In the genomic region with DNA sequence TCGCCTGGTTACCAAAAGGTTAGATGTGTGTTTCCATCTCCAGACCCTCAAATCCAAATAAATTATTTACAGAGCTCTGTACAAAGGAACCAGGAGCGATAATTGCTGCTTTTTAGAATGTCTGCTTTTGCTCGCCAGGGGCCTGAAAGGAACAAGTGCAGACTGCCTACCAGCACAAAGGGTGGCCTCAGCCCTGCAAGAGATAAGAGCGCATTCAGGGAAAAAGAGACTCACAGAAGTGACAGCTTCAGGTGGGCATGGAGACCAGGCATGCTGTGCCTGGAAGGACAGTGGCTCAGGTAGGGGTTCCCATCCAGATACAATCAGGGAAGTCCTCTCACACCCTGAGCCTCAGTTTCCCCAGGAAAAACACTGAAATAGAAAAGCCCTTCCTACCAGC, we compare ENCODE assay signal across 18 mouse cellular contexts.
DNase-seq lines count a peak whose midpoint lies in the region; ATAC-seq and TF ChIP-seq lines count a peak whose summit lies in the region.
"Had no signal": no experiment of that assay in that cellular context is flagged by ENCODE, and none has a peak within 500 bp of the region (broad histone marks: within the 10 kb centered on the region; RNA-seq: fewer than 3 reads in every experiment).

No protein-coding gene starts in this region.

- no peak for ATAC-seq in heart, embryonic 15.5 days (replicated peaks; ENCODE audit: insufficient number of reproducible peaks, insufficient read depth, low FRiP score, low read depth)
- ATAC-seq in lung, embryonic 14.5 days (ENCODE audit: insufficient read depth) = peak; percentile 29; the same call in 1 of the 2 replicates
- no peak for ATAC-seq in kidney, embryonic 15.5 days (replicated peaks; ENCODE audit: low FRiP score)
- no peak for ATAC-seq in limb, embryonic 12.5 days (ENCODE audit: insufficient number of reproducible peaks, insufficient read depth, low FRiP score, low TSS enrichment, low read depth)
- ATAC-seq: forebrain, embryonic 14.5 days; inflammation-experienced regulatory T-cells, adult 6 months had no signal

- H3K4me3 ChIP-seq in heart, embryonic 15.5 days = no peak overlapping the region
- H3K4me3 ChIP-seq in lung, embryonic 14.5 days (ENCODE audit: low read depth, low read length) = no peak overlapping the region
- no peak overlapping the region for H3K4me3 ChIP-seq in kidney, embryonic 15.5 days (replicated peaks)
- H3K4me3 ChIP-seq in limb, embryonic 12.5 days (replicated peaks) = no peak overlapping the region
- H3K4me3 ChIP-seq: gastrocnemius, adult 2 months; liver, embryonic 13.5 days; midbrain, embryonic 12.5 days; neural tube, embryonic 15.5 days had no signal

- H3K4me2 ChIP-seq in heart, embryonic 15.5 days = peak overlapping the region; percentile 41
- no peak overlapping the region for H3K4me2 ChIP-seq in lung, embryonic 14.5 days
- H3K4me2 ChIP-seq in kidney, embryonic 15.5 days = no peak overlapping the region
- peak overlapping the region; percentile 4; the same call in 1 of the 2 replicates for H3K4me2 ChIP-seq in limb, embryonic 12.5 days
- H3K4me2 ChIP-seq: liver, embryonic 13.5 days; midbrain, embryonic 12.5 days; neural tube, embryonic 15.5 days had no signal

- no peaks in the 10 kb centered on the region for H3K9me3 ChIP-seq in heart, embryonic 15.5 days (replicated peaks)
- H3K9me3 ChIP-seq in lung, embryonic 14.5 days (ENCODE audit: low read depth, low read length) = no peaks in the 10 kb centered on the region
- H3K9me3 ChIP-seq in kidney, embryonic 15.5 days (replicated peaks) = no peaks in the 10 kb centered on the region
- H3K9me3 ChIP-seq in limb, embryonic 12.5 days = no peaks in the 10 kb centered on the region
- H3K9me3 ChIP-seq: liver, embryonic 13.5 days; midbrain, embryonic 12.5 days; neural tube, embryonic 15.5 days had no signal

- whole genome bisulfite sequencing in heart, embryonic 15.5 days = 33% methylated on average over 4 of the region's 4 CpGs
- 38% methylated on average over 4 of the region's 4 CpGs for WGBS in lung, embryonic 14.5 days
- 54% methylated on average over 4 of the region's 4 CpGs for WGBS in kidney, embryonic 15.5 days
- 35% methylated on average over 4 of the region's 4 CpGs for WGBS in limb, embryonic 12.5 days

- no peaks in the 10 kb centered on the region for H3K27me3 ChIP-seq in heart, embryonic 15.5 days
- H3K27me3 ChIP-seq in lung, embryonic 14.5 days (ENCODE audit: insufficient read depth, low read length) = no peaks in the 10 kb centered on the region
- H3K27me3 ChIP-seq in kidney, embryonic 15.5 days = no peaks in the 10 kb centered on the region
- no peaks in the 10 kb centered on the region for H3K27me3 ChIP-seq in limb, embryonic 12.5 days
- H3K27me3 ChIP-seq: liver, embryonic 13.5 days; midbrain, embryonic 12.5 days; neural tube, embryonic 15.5 days had no signal

- H3K27ac ChIP-seq in heart, embryonic 15.5 days = peak overlapping the region; percentile 26; the same call in 1 of the 2 replicates
- H3K27ac ChIP-seq in lung, embryonic 14.5 days (ENCODE audit: low read depth) = 0 out of 2 replicates have a peak overlapping the region, but pooled peaks have one; percentile 10
- H3K27ac ChIP-seq in kidney, embryonic 15.5 days = 0 out of 2 replicates have a peak overlapping the region, but pooled peaks have one; percentile 30
- H3K27ac ChIP-seq in limb, embryonic 12.5 days = peak overlapping the region; percentile 51; the same call in 1 of the 2 replicates
- H3K27ac ChIP-seq: gastrocnemius, adult 2 months; liver, embryonic 13.5 days; macrophage; midbrain, embryonic 12.5 days; neural tube, embryonic 15.5 days had no signal

- H3K9ac ChIP-seq in heart, embryonic 15.5 days = no peak overlapping the region
- H3K9ac ChIP-seq in lung, embryonic 14.5 days = no peak overlapping the region
- no peak overlapping the region for H3K9ac ChIP-seq in kidney, embryonic 15.5 days
- H3K9ac ChIP-seq in limb, embryonic 12.5 days (replicated peaks) = no peak overlapping the region
- H3K9ac ChIP-seq: liver, embryonic 13.5 days; midbrain, embryonic 12.5 days; neural tube, embryonic 15.5 days had no signal

- H3K36me3 ChIP-seq in heart, embryonic 15.5 days = no peaks in the 10 kb centered on the region
- no peaks in the 10 kb centered on the region for H3K36me3 ChIP-seq in lung, embryonic 14.5 days (ENCODE audit: insufficient read depth)
- H3K36me3 ChIP-seq in kidney, embryonic 15.5 days = no peaks in the 10 kb centered on the region
- no peaks in the 10 kb centered on the region for H3K36me3 ChIP-seq in limb, embryonic 12.5 days
- H3K36me3 ChIP-seq: liver, embryonic 13.5 days; midbrain, embryonic 12.5 days; neural tube, embryonic 15.5 days had no signal

- H3K4me1 ChIP-seq in heart, embryonic 15.5 days (replicated peaks) = peaks cover 12% of the 10 kb centered on the region
- H3K4me1 ChIP-seq in lung, embryonic 14.5 days (ENCODE audit: insufficient read depth) = 0 out of 2 replicates have a peak, but pooled peaks cover 5% of the 10 kb centered on the region
- H3K4me1 ChIP-seq in kidney, embryonic 15.5 days = peaks cover 15% of the 10 kb centered on the region
- peaks cover 31% of the 10 kb centered on the region for H3K4me1 ChIP-seq in limb, embryonic 12.5 days (replicated peaks)
- H3K4me1 ChIP-seq: liver, embryonic 13.5 days had no signal

- TF ChIP-seq CTCF in lung, embryonic 14.5 days (IDR thresholded peaks at IDR 0.05; ENCODE audit: low read depth) = no peak

- DNase-seq in heart, adult 8-10 months (ENCODE audit: low spot score) = no peak
- peak; percentile 8 for DNase-seq in lung, embryonic 14.5 days
- DNase-seq in lung, postnatal 14 days = no peak
- no peak for DNase-seq in Muller cell, postnatal 12 days (ENCODE audit: inconsistent ontology term)
- DNase-seq: cerebellum, adult 9-10 months; gastrocnemius, adult 2 months; layer of hippocampus, adult 9-11 months; liver, embryonic 13.5 days; retina, postnatal 1 day; thymus, postnatal 14 days had no signal

Comparison
In these comparisons a context has a peak if more than half of its experiments do, and no peak if none do; other contexts are left out.
1. H3K4me2 ChIP-seq: peak in heart, embryonic 15.5 days (single experiment) and limb, embryonic 12.5 days (single experiment); none in lung, embryonic 14.5 days (single experiment) and kidney, embryonic 15.5 days (single experiment).
2. Peak in every context shown above with its lines, with median percentiles within 50 percentile points of each other: H3K27ac ChIP-seq.